Mouse (Mus musculus): ENCODE data around the gene Parvg. TPM values are rescaled to one million over a fixed set of nuclear protein-coding genes. Genes with fewer than 3 reads are reported as not detected.
"Not testable (repeated sequence)": the region's sequence is repeated elsewhere in the genome, so short reads cannot be mapped to it uniquely, and the experiment has no call there.

Gene Parvg
- 1 to 10 TPM; 3.6 to 4.4 TPM for total RNA-seq (2021)
- long read RNA-seq, experiment 1 = 0 reads
- long read RNA-seq, experiment 2, partial matches to known transcripts = 0 of 1 reads
- long read RNA-seq, experiment 2, other reads (novel, unspliced or antisense) = 0 of 1 reads

DNA sequence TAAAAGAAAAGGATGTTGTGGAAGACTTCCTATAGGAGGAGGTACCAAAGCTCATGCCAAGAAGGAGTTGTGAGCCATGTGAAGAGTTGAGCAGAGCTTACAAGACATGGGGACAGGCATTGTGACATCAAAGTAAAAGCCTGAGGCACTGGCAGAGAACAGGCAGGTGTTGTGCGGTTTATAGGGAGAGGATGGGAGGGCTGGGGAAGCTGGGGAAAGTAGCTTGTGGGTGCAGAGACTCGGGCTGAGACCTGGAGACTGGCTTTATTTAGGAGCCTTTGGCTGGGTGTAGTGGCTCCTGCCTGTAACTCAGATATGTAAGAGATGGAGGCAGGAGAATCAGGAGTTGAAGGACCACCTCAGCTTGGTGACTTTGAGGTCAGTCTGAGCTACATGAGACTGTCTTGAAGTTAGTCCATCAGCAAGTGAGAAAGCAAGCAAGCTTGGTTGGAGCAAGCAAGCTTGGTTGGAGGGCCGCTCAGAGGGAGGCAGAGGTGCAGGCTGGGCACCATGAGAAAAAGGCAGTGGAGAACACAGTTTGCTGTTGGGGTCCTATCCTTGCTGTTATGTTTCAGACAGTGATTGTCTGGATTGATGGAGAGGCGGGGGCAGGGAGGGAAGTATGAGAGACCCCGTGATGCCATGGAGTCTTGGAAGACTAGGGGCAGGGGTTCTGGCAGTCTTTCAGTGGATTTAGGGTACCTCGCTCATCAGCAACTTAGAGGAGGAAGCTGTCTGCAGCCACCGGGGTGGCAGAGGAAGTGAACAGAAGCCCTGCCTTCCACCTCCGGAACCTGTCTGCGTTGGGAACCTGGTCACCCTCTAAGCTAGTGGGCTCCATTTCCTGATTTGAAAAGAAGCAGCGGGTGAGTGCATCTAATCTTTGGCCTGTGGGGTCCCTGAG, at the start of gene Parvg:
Gene Parvg (plus strand): TSS at position 61 of the 904 bp plus-strand sequence.
- DNase-seq = no peak

DNA sequence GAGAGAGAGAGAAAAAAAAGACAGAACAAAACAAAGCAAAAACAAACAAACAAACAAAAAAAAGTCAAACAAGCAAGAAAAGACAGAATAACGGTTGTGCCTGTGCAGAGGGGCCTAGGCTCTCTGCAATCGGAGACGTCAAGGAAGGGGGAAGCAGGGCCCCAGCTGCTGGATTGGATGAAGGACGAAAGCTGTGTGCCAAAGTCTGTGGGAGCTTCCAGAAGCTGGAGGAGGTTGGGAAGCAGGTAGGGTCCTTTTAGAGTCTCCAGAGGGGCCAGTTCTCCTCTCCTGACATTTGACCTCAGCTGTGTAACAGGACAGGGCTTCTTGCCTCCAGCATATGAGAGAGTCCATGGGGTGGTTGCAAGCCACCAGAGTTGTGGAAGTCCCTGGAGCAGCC, 47.8 kb upstream of the Parvg start:
- DNase-seq = no peak

DNA sequence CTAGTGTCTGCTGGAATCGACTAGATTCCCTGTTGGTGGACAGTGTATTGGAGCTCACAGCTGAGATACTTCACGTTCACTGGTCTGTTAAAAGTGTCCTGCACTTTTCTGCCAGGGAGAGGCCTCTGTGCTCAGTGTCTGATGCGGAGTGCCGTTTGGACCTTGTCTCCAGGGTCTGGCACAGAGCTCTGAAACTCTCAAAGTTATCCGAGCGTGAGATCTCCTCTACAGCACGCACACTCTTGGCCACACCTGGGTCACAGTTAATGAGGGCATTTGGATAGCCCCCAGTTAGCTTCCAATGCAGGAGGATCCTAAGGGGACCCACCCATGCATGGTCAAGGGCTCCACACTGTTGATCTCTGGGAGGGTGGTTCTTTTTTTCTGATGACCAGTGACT, 45.7 kb upstream of the Parvg start:
- DNase-seq = no peak

DNA sequence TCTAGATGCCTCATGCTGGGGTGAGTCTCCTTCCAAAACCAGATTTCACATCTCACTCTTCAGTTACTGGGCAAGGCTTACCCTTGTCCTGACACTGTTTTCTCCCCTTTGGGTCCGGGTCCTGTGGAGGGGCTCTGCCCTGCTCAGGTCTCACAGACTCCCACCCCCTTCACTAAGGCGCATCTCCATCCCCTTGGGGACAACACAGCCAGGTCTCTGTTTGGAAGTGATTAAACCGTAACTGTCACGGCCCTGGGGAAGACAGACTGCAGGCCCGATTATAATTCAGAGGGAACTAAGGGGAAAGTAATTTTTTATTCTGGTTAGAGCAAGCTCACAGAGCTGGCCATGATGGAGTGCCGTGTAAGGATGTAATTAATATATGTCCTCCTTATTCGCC, 45.2 kb upstream of the Parvg start:
- no peak for DNase-seq

DNA sequence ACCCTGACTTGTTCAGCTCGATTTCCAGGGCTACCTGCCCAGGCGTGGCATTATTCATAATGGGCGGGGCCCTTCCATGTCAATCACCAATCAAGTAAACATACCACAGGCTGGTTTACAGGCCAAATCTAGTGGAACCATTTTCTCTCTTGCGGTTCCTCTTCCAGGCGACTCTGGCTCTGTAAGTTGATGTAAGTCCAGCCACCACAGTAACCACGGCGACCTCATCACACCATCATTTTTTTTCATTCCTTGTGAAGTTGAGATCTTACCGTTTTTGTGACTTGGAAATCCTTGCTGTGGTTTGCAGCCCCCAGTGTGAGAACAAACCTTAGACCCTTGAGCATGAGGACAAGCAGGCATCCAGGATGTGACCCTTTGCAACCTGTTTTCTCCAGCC, 43.5 kb upstream of the Parvg start:
- DNase-seq = no peak

DNA sequence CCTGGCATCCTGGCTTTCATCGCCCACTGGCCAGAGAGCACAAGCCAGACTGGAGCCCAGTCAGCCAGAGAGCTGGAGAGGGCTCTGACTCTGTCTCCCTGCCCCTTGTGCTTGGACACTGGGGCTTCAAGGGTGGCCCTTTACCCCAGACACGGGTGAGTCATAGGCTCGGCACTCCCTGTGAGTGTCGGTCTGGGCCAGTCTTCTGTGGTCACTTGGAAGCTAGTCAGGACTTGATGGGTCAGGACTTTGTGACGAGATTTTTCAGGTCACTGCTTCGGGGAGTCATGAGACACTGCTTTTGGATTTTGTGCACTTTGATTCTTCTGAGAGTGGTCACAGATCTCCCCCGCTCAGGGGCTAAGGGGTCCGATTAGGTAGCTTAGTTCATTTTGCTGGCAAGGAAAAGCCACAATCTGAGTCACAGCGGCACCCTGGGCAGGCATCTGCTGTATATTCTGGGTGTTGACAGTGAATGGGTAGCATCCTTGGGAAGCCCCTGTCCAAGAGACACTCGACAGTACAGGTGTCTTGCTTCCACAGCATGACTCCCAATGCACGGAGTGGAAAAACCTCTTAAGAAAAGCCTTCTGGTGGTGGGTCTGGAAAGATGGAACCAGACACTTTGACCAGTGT, 43.0 kb upstream of the Parvg start:
- peak; percentile 58 for DNase-seq

DNA sequence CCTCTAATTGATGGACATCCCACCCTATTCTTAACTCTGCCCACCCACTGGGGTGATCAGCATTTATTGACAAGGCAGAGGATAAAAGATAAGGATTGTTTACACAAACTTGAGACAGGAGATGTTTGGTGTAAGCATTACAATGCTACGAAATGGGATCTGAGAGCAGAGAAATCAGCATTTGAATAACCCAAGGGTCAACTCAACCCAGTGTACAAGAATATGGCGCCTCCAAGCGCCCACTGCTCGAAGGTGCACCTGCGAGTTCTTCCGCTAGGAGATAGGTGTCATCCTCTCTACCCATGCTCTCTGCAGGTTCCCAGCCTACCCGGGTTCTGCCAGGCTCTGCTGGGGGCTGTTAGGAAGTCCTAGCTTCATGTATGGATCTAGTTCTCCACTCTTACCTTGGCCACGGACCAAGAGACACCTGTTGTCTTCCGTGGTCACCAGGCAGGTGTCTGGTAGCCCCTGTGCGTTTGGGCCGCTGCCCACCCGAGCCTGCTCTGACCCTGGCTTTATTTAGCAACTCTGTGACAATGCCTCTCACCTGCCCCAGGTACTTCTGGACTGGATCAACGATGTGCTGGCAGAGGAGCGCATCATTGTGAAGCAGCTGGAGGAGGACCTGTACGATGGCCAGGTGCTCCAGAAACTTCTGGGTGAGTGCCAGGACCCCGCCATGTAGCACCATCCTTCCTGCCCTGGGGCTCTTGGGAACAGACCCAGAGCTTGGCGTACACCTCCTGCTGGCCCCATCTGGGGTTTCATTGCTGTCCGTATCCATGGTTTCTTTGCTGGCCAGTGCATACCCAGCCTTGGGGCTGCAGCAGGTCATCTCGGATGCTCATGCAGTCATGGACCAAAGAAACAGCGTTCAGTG, 41.4 kb upstream of the Parvg start:
- no peak for DNase-seq

DNA sequence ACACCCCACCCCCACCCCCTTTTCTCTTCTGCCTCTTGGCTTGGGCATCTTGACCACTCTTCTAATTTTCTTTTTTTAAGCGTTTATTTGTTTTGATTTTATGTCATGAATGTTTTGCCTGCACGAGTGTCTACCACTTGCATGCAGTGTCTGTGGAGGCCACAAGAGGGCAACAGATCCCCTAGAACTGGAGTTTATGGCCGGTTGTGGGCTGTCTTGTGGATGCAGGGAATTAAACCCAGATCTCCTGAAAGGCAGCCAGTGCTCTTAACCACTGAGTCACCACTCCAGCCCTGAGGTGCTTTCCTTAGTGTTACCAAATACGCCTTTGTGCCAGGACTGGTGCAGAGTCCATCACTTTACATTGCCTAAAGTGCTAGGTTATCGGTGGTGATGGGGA, 39.8 kb upstream of the Parvg start:
- DNase-seq = peak; percentile 64

DNA sequence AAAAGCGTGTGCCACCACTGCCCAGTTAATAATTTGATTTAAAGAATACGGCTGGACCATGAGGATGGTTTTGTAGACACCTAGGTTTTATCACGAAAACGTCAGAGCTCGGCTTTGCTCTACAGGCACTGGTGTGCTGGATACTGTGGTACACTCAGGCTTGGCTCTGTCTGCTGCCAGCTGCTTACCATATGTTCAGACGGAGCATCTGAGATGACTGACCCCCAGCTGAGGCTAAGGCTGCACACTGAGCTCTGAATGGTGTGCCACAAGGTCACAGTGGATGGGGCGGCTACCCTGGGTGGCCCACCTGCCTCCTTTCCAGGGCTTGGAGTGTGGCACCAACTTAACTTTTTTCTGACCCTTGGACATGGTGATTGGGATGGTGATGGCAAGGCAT, 38.4 kb upstream of the Parvg start:
- DNase-seq = no peak

DNA sequence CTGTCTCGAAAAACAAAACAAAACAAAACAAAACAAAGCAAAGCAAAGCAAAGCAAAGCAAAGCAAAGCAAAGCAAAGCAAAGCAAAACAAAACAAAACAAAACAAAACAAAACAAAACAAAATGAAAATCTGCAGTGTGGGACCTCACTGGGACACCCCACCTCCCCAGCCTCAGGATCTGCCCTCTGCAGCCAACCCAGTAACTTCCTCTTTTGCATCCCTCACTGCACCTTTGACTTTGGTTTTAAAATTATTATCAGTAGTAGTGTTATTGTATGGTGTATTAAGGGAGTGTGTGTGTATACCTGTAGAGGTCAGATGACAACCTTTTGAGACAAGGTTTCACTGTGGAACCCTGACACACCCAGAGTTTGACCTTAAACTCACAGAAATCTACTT, 34.9 kb upstream of the Parvg start:
- DNase-seq = not testable (repeated sequence)

DNA sequence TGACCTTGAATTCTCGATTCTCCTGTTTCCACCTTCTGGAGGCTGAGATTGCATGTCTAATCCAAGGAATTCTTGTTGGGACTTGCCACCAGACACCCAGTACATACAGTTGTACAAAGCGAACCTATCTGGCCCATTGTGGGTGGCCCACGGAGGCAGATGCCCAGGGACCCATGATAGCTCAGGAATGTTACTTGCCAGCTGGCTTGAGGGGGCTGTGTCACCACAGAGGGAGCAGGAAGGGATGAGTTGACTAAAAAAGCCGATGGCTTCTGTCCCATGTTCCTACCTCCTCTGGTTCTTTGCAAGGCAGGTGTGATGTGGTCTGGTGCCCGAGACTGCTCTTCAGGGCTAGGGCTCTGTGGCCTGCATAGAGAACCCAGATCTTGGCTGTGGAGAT, 32.7 kb upstream of the Parvg start:
- no peak for DNase-seq

DNA sequence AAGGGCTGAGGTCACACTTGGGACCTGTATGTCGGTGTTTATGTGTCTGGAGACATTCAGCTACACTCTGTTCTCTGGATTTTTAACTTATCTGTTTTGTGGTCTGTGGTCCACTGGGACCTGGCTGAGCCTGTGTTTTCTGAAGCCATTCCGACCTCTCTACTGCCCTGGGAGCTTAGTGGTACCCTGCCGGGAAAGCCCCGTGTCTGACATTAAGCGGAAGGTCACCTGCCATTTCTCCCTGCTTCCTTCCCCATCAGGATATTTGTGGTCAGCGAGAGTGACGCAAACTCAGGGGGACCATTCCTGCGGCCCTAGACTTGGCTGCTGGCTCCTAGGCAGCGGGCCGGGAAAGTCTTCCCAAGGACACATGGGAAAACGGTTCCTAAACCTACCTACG, 30.2 kb upstream of the Parvg start:
- DNase-seq = no peak

DNA sequence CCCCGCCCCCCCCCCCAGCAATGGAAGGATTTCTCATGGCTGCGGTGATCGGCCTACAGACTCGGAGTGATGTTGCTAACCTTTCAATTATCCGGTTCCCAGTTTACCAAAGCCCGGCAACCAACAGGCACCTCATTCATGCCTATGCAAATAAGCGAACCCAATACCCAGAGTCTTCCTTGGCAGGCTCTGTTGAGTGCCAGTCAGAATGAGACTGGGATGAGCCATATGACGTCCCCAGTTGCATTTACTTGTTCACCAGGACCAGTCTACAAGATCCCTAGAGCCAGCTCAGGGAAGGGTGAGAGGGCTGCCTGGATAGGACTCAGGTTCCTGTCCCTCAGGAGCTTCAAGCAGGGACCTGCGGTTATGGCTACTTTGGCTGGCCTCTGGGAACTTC, 29.4 kb upstream of the Parvg start:
- DNase-seq = no peak

DNA sequence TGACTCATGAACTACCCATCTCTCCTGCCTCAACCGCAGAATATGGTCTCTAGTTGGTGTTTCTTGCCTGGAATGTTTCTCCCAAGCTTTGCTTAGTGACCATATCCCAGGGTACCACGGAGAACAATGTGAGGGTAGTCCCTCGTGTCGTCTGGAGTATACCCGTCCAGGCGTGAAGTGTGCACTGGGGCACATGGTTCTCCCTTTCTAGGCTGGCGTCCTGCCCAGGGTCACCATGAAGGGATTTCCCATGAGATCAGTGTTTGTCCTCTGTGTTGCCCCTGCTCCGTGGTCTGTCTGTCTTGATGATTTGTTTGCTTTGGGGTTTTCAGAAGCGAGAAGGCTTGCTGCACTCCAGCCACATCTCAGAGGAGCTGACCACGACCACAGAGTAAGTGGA, 28.6 kb upstream of the Parvg start:
- peak; percentile 55 for DNase-seq

DNA sequence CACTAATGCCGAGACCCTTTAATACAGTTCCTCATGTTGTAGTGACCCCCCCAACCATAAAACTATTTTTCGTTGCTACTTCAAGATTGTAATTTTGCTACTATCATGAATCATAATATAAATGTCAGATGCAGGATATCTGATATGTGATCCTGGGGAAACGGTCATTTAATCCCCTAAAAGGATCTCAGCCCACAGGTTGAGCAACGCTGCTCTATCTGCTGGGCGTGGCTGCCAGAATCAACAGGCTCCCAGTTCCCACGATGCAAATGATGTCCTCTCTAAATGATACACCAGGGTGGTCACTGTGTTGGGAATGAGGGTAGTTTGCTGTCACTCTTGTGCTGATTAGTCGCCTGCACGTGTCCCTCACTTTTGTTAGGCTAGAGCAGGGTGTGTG, 26.4 kb upstream of the Parvg start:
- DNase-seq = no peak

DNA sequence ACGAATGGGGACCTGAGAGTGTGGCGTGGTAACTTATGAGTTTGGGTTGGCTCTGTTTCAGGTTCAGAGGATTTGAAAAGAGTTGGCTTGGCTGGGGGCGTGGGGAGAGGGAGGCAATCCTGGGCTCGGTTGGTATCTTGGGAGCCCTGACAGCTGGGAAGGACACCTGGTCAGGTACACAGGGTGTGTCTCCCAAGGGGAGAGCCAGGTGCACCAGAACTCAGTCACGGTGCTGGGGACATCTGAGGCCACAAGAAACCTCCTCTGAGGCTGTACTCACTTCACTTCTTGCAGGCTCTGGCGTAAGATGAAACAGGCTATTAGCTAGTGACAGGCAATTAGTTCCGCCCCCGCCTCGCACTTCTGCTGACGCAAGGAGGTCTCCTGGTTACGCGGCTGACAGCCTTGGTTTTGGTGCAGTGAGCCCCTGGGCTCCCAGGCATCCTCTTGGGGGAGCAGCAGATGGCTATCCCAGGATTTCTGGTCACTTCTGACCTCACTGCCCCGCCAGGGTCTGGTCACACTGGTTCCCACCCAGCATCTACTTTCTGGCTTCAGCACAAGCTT, 24.9 kb upstream of the Parvg start:
- no peak for DNase-seq

DNA sequence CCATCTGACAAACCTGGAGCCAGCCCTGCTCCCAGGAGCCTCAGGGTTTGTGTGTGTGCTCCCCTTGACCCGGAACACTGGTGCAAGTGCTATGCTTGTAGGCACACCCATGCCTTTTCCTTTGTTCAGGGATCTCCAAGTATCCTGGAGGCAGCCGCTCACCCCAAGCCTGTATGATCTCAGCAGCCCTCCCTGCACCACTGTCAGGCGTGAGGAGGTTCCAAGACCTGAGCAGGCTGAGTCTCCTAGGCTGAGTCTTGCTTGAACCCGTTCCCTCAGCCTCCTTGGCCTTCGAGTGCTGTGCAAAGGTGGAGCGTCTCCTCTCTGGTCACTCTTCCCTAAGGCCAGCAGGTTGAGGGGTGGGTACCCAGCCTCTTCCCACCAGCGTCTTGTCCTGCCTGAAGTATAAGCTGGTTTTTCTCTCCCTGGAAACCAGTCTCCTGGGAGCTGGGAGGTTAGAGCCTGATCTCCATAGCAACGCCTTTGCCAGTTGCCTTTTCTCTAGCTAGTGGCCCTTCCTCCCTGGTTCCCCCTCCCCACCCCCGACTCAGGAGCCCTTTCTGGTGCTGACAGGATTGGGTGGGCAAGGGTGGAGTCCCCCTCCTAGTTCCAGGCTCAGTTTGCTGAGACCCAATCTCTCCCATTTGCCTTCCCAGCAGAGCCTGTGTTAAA, 24.0 kb upstream of the Parvg start:
- DNase-seq = no peak

DNA sequence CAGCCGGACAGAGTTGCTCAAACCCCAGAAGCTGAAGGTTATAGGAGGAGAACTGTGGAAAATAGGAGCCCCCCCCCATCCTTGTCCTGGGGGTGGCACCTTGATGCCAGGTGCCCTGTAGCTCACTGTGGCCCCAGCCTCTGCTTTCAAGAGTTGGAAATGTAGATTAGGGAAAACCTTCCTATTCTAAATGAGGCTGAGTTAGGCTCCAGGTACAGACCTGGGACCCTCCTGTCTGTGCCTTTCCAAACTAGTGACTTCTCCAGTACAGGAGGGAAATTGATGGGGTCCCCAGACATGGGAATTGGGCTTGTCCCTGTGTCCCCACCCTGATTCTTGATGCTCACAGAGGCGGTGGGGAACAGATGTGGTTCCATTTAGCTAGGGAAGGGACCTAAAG, 23.2 kb upstream of the Parvg start:
- DNase-seq = no peak

DNA sequence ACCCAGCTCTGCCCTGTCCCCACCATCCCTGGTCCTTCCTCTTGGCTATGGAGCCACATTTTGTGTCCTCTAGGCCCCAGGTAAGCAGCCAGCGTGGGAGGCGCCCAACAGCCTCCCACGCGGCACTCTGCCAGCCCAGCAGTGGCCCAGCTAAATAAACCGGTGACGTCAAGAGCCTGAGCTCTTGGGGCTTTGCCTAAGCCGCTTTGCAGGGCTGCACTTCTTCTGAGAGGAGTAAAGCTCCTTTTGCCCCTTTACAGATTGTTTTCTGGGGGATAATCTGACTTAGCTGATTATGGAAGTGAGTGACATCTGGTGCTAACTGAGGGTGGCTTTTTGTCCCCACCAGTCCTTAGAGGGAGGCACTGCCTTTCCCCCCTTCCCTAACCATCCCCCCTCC, 22.8 kb upstream of the Parvg start:
- DNase-seq = peak; percentile 70

DNA sequence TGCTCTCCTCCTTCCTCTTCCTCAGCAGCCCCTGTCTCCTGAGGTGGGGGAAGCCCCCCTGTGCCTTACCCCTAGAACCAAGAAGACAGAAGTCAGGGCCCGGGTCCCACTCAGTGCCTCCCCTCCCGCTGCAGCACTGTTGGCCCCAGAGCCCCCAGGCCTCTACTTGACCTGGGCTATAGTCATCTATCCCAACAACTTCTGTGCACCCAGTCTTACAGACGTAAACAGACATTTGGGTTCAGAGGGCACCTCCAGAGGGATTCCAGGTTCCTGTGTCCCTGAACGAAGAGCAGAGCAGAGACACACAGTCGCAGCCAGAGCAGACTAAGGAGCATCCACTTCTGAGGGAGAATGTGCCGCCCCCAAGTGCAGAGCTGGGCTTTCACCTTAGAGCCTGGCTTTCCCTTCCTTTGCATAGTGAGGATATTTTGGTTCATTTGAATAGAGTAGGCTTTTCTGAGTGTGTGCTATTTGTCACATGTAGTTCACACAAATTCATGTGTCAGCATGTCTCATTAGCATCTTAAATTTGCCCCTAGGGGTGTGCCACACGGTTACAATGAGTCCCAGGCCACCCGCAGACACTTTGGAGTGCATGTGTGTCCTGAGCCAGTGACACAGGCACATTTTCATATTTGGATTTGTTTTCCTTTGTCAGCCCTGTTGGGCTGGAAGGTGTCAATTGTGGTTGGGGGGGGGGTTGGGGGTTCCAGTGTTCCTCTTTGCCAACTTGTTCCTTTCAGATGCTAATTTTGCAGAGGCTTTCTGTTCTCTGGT, 22.0 kb upstream of the Parvg start:
- DNase-seq = no peak

DNA sequence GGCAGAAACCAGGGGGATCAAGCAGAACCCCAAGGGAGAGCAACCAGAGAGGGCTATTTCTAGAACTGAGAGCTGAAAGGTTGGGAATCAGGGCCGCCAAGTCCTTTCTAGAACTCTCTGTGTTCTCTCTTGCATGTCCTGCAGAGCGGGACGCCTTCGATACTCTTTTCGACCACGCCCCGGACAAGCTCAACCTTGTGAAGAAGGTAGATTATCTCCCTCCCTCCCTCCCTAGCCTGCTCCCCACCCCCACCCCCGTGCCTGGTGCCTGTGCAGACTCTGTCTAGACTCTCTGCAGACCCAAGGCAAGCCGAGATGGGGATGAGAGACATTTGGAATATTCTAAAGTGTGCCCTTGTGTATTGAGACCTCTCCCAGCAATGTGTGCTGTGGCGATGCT, 20.6 kb upstream of the Parvg start:
- DNase-seq = no peak
